Mouse (Mus musculus): ENCODE measurements at regions not wholly inside any gene's neighbourhood (a gene's known extent, or its start where the extent isn't known, plus 50 kb on each side); places are given as distances from the start of the nearest gene placed in this dataset.

GRCm38 (mm10) chr7:83195896-83196537 is 328.9 kb downstream of the Mex3b start:
- no peak for DNase-seq

GRCm38 (mm10) chr7:83197490-83197889 is 330.4 kb downstream of the Mex3b start:
- DNase-seq, result no peak

- DNase-seq, result no peak
Observed at GRCm38 (mm10) chr7:83201126-83201686, 334.1 kb downstream of the Mex3b start.

- DNase-seq, result peak; percentile 70 to 77
Observed at GRCm38 (mm10) chr7:83201768-83202493, 334.8 kb downstream of the Mex3b start.

GRCm38 (mm10) chr7:83203311-83204012 is 336.3 kb downstream of the Mex3b start:
- no peak for DNase-seq

GRCm38 (mm10) chr7:83204013-83204365 is 336.9 kb downstream of the Mex3b start:
- no peak for DNase-seq

GRCm38 (mm10) chr7:83204701-83205100 is 337.6 kb downstream of the Mex3b start:
- DNase-seq, result no peak

- DNase-seq, result no peak
Observed at GRCm38 (mm10) chr7:83206999-83207398, 339.9 kb downstream of the Mex3b start.

- DNase-seq, result no peak
Observed at GRCm38 (mm10) chr7:83211611-83212010, 344.5 kb downstream of the Mex3b start.

- DNase-seq, result no peak
Observed at GRCm38 (mm10) chr7:83222029-83222722, 355.0 kb downstream of the Mex3b start.

- DNase-seq, result no peak
Observed at GRCm38 (mm10) chr7:83227262-83228108, 357.2 kb upstream of the Tmc3 start.

GRCm38 (mm10) chr7:83230496-83231325 is 354.0 kb upstream of the Tmc3 start:
- peak; percentile 44 to 53 for DNase-seq

- no peak for DNase-seq
Observed at GRCm38 (mm10) chr7:83235659-83236058, 349.1 kb upstream of the Tmc3 start.

- DNase-seq, result no peak
Observed at GRCm38 (mm10) chr7:83237336-83237735, 347.4 kb upstream of the Tmc3 start.

- DNase-seq, result no peak
Observed at GRCm38 (mm10) chr7:83238091-83238490, 346.6 kb upstream of the Tmc3 start.

- peak; percentile 19 to 31 for DNase-seq
Observed at GRCm38 (mm10) chr7:83242233-83242632, 342.5 kb upstream of the Tmc3 start.

- DNase-seq, result no peak
Observed at GRCm38 (mm10) chr7:83245867-83246266, 338.9 kb upstream of the Tmc3 start.

GRCm38 (mm10) chr7:83251995-83252563 is 332.6 kb upstream of the Tmc3 start:
- no peak for DNase-seq

- DNase-seq, result peak in 1 of 2 experiments; percentile 6
Observed at GRCm38 (mm10) chr7:83253001-83253400, 331.7 kb upstream of the Tmc3 start.

- DNase-seq, result no peak
Observed at GRCm38 (mm10) chr7:83253432-83253831, 331.3 kb upstream of the Tmc3 start.

GRCm38 (mm10) chr7:83254411-83254810 is 330.3 kb upstream of the Tmc3 start:
- DNase-seq, result no peak

Measured in kidney, postnatal 4 days (tissue).